Mouse (Mus musculus) T-cell, adult 2 months (primary cell): ENCODE data around the gene Trim69.
A peak's percentile ranks its signal among the peaks of the same experiment; 100 is the strongest.

Source experiments
- DNase-seq: peaks from one replicate; pipeline ENCODE4 v3.0.0; 2022; ENCODE audit warnings: low spot score

Gene Trim69

DNA sequence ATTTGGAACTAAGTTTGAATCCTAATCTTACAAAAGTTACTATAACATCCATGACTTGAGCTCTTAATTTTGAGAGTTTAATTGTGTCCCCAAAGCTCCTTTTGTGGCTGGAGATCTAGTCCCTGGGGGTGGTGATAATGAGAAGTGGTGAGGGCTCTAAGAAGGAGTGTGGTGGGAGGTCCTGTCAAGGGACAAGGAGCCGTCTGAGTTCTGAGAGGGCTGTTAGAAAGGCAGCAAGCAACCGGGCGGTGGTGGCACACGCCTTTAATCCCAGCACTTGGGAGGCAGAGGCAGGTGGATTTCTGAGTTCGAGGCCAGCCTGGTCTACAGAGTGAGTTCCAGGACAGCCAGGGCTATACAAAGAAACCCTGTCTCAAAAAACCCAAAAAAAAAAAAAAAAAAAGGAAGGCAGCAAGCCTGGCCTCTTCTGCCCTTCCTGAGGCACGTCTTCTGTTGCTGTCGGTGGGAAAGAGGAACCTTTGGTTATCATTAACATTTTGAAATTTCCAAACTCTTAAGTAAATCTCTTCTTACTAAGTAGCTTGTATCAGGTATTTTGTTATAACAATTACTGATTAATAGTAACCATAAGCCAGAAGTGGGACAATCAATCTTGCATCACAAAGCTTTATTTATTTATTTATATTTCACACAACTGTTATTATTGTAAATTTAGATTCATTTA, 6.7 kb upstream of the Trim69 start:
- no peak for DNase-seq

DNA sequence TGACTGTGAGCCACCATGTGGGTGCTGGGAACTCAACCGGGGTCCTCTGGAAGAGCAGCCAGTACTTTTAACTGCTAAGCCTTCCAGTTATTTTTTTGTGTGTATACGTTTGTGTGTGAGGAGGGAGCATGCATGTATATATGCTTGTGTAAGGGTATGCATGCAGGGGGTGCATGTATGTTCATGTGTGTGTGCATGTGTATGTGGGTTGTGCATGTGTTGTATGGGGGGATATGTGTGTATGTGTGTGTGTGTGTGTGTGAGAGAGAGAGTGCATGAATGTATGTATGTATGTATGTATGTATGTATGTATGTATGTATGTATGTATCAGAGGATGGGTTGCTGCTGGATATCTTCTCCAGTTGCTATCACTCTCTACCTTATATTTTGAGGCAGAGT, 6.0 kb upstream of the Trim69 start:
- DNase-seq = no peak

DNA sequence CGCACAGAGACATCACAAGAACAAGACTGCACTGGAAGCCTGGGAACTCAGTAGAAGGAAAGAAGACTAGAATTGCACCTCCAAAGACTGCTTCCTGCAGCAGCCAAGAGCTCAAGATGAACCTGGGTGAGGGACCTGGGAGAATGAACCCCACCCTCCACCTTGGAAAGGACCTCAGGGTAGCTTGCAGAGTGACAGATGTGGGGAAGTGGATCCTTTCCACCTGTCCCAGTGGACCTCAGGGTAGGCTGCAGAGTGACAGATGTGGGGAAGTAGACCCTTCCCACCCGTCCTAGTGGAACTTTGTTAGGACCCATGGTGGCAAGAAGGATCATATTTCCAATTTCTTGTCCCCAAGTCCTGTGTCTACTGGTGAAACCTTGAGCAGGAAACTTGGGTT, 5.2 kb upstream of the Trim69 start:
- DNase-seq = no peak

DNA sequence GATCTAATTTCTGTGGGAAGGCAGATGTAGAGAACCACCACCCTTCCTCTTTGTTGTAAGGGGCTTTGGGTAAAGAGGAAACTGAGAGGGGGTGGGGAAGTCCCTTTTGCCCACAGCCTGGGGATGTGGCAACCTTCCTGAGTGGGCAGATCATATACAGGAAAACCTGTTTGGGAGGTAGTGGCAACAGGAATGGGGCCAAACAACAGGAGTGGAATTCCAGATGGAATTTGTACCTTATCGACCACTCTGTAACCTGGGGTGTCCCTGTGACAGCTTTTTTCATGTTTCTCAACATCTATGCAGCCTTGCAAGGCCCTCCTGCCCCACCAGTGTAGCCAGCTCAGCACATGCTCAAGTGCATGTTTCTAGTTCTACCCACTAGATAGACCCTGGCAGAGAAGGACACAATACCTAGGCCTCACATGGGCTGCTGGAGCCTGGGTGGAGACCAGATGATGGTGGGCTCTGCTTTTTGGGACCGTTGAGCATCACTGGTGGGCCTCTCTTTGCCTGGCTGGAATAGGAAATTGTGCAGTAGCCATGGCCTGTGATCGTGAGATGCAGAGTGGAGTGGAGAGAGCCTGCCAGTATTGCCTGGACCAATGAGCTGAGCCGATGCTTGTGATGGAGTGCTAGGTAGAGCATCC, 4.3 kb upstream of the Trim69 start:
- DNase-seq = no peak

DNA sequence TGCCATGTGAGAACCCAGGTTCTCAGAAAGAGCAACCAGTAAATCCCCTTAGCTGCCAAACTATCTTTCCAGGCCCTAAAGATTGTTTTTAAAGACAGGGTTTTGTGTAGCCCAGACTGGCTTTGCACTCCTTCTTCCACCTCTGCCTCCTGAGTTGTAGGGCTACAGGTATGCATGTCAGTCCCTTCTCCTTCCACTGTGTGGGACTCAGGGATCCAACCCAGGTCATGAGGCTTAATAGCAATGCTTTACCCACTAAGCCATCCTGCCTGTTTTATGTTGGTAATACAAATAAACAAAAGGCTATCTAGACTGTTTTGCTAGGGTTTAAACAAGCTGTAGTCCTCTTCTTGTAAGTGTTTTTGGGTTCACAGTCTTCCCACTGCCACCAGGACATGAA, 2.9 kb upstream of the Trim69 start:
- no peak for DNase-seq

DNA sequence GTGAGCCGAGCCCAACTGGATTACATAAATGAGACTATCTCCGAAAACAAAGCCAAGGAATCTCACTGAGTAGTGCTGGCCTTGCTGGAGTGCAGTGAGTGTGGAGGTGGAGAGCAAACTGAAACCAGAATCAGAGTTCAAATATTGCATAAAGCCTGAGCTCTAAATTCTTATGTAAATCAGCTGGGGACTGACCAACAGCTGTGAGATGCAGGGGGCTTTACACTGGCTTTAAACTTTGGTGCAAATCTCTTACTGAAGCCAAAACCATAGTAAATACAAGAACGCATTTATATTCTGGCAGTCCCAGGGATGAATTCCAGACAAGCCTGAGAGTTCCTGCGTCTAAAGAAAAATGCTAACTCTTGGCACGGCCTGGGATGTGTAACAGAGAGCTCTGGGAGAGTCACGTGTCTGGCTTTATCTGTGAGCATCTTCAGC, 2.1 kb upstream of the Trim69 start:
- no peak for DNase-seq

DNA sequence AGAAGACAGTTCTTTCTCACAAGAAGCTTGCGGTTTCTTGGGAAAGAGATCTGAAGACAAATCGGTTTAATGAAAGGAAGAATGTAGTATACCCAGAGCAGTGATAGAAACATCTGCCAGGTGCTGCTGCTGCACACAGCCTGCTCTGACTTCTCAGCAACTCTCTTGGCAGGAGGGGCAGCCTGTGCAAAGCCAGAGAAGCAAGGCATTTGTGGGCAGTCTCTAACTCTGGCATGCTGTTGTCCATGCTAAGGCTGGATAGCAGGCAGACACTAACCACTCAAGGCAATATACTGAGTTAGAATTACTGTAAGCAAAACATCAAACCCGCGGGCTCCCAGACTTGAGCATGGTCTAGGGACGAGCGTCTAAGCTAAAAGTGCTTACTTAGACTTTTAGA, 833 bp upstream of the Trim69 start:
- DNase-seq = no peak

DNA sequence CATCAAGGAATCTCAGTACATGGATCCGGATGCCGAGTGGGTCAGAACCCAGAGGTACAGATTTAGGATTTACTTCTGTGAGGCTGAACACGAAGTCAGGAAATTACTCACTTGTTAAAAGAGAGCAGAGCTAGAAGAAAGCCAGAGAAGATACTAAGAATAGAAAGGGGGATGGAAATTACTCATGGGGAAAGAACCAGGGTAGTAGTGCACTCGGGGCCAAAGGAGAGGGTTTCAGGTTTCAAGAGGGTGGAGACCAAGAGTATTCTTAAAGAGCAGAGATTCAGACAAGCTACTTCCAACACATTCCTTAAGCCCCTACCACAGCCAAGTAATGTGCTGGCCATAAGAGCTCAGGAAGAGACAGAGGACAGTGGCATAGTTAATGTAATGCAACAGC, 1.0 kb downstream of the Trim69 start:
- no peak for DNase-seq

DNA sequence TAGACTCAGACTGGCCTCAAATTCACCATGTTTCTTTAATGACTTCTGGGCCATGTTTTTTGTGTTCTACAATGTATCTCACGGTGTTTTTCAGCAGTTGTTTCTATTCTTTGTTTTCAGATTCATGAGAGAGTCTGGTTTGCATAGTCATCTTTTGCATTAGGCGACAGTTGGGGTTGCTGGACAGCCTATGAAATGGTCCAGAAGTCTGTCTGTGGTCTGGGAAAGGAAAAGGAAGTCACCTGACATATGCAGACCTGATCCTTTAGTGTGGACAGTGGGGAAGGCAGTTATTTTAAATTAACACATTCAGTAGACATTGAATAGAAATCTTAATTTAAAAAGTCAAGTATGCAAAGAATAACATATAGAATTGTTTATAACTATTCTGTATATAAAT, 2.0 kb downstream of the Trim69 start:
- DNase-seq = no peak

DNA sequence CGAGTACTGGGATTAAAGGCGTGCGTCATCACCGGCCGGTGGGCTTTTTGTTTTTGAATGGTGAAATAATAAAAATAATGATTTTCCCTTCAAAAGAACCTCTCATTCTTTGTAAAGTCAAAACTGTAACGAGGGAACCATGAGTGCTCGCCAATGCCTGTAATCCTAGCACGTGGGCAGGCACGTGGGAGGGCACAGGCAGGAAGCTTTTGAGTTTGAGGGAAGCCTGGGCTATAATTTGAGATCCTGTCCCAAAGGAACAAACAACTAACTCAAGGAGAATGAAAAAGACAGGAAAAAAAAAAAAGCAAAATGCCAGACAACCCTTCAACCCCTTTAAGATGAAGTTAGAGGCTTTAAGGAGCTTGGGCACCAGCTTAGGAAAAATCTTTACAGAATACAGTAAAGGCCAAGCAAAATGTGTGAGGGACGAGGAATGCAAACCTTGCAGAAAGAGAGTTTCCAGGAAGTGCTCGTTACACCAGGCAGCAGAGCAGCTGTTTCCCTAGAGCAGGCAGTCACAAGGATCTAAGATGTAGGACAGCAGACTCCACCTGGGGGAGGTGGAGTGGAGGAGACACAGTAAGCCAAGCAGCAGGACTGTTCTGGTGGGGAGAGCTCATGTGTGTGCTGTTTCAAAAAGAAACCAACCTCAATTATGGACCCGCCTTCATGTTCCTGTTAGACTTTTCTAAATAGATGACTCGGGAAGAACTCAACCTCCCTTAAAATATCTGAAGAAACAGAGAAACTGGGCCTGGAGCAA, 3.1 kb downstream of the Trim69 start:
- DNase-seq = no peak

DNA sequence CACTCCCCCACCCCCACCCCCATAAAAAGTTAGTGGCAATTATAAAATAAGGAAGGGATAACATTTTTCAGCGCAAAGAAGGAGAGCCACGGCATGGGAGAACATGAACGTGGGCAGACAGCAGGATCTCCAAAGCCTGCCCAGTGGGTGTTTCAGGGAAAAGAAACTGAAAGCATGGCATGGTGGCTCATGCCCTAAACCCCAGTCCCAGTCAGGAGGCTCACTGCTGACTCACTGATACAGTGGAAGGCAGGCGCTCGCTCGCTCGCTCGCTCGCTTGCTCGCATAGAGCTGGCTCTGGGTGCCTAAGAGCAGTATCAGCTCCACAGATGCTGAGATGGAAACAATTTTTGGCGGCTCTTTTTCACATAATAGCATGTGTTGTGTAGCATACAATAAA, 3.8 kb downstream of the Trim69 start:
- DNase-seq = peak; percentile 53

DNA sequence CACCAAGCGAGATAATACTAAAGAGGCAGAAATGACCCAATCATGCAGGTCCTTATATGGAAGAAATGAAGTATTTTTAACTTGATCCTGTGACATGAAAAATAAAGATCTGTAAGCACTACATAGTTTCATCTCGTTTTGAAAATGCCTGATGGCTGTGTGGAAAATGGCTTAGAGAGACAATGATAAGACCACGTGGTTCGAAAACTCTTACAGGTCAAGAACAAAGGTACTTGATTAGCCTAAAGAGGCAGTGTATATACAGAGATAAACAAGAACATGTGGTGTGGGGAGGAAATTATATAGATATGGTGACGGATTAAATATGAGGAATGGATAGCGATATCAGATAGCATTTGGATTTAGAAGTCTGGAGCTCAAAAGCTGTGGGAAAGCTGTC, 10.8 kb downstream of the Trim69 start:
- DNase-seq = no peak

DNA sequence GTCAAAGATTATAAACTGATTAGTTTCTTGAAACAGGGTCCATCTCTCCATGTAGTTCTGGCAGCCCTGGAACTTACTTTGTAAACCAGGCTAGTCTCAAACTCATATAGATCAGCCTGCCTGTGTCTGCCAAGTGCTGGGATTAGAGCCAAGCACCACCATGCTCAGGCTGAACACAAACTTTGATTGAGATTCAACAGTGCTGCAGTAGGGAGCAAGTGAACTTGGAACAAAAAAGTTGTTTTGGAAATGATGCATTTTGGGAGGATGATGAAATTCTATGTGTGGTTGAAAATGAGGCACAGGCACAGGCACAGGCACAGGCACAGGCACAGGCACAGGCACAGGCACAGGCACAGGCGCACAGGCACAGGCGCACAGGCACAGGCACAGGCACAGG, 11.7 kb downstream of the Trim69 start:
- DNase-seq = no peak

DNA sequence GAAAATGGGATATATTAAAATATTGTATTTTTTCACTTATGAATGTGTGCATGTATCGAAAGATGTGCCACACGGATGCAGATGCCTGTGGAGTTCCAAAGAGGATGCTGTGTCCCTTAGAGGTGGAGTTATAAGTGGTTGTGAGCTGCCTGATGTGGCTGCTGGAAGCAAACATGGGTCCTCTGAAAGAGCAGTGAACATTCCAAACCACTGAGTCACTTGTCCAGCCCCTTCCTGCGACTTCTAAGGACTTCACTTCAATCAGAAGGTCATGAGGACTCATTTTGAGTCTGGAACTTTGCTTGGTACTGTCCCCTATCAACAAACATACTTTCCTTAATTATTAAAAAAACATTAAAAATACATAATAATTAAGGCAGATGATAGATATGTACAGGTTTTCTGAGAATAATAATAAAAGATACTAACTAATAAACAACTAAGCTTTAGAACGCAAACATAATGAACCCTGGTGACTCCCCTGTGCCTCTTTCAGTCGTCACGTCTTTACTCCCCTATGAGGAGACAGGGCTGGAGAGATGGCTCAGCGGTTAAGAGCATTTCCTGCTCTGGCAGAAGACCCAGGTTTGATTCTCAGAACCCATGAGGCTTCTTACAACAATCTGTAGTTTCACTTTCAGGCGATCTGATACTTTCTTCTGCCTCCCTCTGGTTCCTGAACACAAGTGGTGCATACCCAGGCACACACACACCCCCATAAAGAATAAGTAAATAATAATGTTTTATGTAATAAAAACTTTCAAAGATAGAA, 19.7 kb downstream of the Trim69 start:
- peak; percentile 75 for DNase-seq

DNA sequence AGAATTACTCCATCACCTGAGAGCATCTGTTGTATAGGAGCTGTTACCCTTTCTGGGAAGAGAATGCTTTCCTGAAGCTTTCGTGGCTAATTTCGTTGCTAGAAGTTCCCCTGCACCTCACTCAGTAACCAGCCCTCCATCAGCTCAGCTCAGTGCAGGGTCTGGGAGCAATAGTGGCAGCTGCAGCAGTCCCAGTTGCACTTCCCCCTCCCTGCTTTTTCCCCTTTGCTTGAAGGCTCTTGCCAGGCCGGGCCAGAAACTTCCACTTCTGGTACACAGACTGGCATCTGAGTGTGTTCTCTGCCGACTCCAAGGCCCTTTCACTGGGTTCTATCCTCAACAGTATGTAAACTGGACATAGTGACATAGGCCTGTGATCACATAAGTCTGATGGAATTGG, 24.6 kb downstream of the Trim69 start:
- no peak for DNase-seq

DNA sequence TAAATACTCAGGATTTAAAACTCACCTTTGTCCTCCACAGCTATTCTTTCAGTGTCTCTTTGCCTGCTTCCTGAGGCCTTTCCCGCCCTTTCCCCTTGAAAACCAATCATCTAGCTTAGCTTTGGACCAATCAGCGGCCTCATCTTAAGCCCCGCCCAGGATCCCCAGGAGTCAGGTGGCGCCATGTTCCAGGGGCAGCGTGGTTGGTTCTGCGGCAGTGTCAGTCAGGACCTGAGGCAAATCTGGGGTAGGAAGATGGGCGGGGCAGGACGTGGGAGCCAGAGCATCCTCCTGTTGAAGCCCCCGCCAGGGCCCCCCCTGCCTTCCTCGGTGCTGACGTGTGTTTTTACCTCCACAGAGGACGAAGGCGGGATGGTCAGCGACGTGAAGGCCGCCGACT, 25.6 kb downstream of the Trim69 start, which contains the start of the genes Patl2 and Terb2:
Gene Patl2, minus strand, starts transcription at position 84 of the 400 bp plus-strand sequence.
Gene Terb2, plus strand, starts transcription at position 167 of the 400 bp plus-strand sequence.
- DNase-seq = no peak

DNA sequence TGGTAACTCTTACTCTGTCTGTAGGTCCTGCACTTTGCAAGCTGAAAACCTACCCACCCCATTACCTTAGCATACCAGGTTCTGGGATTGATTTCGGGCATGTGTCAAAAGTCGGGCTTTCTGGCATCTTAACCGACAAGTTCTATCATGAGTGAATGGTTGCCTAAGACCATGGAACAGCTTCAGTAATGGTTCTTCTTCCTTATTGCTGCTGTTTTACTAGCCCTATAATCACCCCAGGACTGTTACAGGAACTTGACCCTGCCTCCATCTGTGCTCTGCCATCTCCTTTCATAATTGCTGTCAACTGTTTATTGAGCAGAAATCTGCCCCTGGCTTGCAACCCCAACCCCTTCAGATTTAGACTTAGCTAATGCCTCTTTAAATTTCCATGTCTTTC, 26.3 kb downstream of the Trim69 start:
- no peak for DNase-seq

DNA sequence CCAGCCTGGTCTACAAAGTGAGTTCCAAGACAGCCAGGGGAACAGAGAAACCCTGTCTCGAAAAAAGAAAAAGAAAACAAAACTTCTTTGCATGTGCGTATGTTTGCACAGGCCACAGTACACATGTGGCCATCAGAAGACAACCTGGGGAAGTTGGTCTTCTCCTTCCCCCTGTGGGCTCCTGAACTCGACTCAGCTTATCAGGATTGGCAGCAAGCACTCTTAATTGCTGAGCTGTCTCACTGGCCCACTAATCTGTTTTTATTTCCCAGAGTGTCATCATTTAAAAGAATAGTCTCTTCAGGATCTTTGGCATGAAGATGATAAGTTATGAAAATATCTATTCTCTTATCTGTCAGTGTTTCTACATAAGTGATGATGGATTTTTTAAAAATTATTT, 31.3 kb downstream of the Trim69 start:
- no peak for DNase-seq

DNA sequence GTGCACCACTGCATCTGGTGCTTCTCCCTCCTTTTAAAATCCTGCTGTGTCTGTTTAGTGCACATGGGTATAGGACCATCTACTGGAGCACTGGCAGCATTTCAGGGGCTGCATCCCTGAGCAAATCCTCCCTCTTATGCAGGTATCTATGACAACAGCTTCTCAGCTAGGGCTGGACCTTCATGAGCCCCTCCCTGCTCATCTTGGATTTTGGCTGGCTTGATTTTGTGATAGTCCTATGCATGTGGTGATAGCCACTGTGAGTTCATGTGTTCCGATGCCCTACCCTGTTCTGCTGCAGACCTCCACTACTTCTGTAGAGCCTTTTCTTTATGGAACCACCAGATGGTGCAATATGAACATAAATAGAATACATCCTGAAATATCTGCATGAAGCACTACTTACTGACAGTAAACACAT, 34.0 kb downstream of the Trim69 start:
- no peak for DNase-seq

DNA sequence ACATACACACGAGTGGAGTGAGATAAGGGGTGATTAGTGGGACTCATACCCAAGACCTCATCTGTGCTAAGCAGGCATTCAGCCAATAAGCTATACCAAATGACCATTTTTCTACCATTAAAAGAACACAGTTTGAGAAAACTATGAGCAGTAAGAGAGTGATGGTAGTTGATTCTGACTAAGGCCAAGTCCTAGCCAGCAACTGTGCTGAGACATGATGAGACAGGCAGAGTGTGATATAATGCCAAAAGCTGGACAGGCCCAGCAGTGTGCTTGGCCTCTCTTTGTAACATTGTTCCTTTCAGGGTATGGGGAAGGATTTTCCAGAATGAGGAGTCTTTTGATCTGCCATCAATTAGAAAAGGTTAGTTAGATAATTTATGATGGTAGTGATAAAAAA, 41.0 kb downstream of the Trim69 start:
- no peak for DNase-seq

DNA sequence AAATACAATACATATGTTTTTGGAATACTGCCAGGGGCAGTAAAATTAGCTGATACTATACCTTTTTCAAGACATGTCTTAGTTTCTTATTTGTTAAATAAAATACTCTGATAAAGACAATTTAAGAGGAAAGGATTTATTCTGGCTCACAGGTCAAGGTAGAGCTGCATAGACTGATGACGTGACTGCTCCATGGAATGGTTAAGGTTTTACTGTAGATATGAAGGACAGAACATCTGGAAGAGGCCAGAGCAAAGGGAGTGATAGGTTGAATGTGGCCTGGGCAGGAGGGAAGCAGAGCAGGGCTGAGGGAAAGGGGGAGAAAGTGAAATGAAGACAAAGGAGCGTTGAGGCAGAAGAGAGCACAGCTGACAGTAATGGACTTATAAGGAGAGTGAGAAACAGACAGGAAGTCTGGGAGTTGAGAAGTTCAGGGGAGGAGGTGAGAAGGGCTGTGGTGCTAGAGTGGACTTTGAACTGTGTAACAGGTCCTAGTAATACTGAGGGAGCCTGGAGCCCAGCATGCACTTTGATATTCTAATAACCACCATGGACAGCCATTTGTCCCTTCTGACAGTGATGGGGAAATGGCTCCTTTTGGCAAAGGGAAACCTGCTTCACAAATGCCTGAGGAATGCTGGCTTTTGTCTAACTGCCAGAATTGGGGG, 46.1 kb downstream of the Trim69 start:
- DNase-seq = no peak
